Mouse (Mus musculus): ENCODE measurements around the gene Apol9a. TPM values are rescaled to one million over a fixed set of nuclear protein-coding genes. Genes with fewer than 3 reads are reported as not detected.

Gene Apol9a
- polyA plus RNA-seq, 1 experiment from 2014 or later: not detected

DNA sequence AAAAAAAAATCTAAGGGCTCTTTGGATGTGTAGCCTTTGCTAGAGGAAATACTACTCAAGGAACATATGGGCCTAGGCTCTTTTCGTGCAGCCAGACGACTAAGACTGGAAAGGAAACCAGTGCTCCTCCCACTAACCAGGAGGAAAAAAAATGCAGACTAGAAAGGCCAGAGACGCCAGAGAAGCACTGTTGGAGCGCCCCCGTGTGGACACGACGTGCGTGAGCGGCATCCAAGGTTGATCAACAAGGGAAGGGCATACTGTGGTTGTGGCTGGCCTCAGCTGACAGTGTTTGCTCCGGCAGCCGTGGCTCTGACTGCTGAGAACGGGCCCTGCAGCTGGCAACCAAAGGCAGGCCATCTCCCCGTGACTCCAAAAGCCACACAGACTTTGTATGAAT is 42.8 kb downstream of the Apol9a start:
- peak overlapping the region; percentile 9; the same call in 1 of the 2 replicates for H3K9ac ChIP-seq
- H3K4me1 ChIP-seq: peaks cover 38% of the 10 kb centered on the region
- under 1% methylated on average over 13 of the region's 13 CpGs for WGBS
- no peaks in the 10 kb centered on the region for H3K27me3 ChIP-seq
- H3K27ac ChIP-seq: peak overlapping the region; percentile 89
- peak; percentile 63; the same call in 1 of the 2 replicates for ATAC-seq (ENCODE audit: low FRiP score)
- H3K36me3 ChIP-seq: no peaks in the 10 kb centered on the region
- no peaks in the 10 kb centered on the region for H3K9me3 ChIP-seq (replicated peaks)
- peak overlapping the region; percentile 37 for H3K4me2 ChIP-seq (replicated peaks)
- no peak overlapping the region for H3K4me3 ChIP-seq

DNA sequence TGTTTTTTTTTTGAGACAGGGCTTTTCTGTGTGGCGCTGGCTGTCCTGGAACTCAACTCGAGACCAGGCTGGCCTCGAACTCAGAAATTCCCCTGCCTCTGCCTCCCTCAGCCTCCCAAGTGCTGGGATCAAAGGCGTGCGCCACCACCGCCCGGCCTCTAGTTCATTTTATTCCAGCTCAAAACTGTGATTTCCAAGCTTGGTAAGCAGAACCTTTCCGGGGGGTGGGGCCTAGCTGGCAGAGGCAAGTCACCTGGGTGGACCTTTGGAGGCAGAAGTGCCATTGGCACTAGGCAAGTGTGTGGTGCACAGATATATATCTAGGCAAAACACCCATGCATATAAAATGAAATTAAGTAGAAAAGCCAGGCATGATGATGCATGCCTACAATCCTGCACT is 43.4 kb downstream of the Apol9a start:
- Histone ChIP-seq H3K4me3 (no peak overlapping the region), H3K9ac (no peak overlapping the region), H3K4me1 (peaks cover 45% of the 10 kb centered on the region), H3K27ac (peak overlapping the region; percentile 89), H3K27me3 (no peaks in the 10 kb centered on the region), H3K9me3 (replicated peaks) (no peaks in the 10 kb centered on the region), H3K36me3 (no peaks in the 10 kb centered on the region), H3K4me2 (replicated peaks) (peak overlapping the region; percentile 56; the same call in 1 of the 2 replicates)
- ATAC-seq (ENCODE audit: low FRiP score): no peak
- 43% methylated on average over 8 of the region's 8 CpGs for WGBS

GRCm38 (mm10) chr15:77366706-77367484 is 44.0 kb downstream of the Apol9a start:
- Histone ChIP-seq H3K36me3 (no peaks in the 10 kb centered on the region), H3K9ac (peak overlapping the region; percentile 57), H3K27me3 (no peaks in the 10 kb centered on the region), H3K4me1 (peaks cover 45% of the 10 kb centered on the region), H3K4me2 (replicated peaks) (peak overlapping the region; percentile 56), H3K27ac (peak overlapping the region; percentile 89), H3K4me3 (peak overlapping the region; percentile 27), H3K9me3 (replicated peaks) (no peaks in the 10 kb centered on the region)
- 2% methylated on average over 26 of the region's 26 CpGs for WGBS
- peak; percentile 49 for ATAC-seq (ENCODE audit: low FRiP score)

DNA sequence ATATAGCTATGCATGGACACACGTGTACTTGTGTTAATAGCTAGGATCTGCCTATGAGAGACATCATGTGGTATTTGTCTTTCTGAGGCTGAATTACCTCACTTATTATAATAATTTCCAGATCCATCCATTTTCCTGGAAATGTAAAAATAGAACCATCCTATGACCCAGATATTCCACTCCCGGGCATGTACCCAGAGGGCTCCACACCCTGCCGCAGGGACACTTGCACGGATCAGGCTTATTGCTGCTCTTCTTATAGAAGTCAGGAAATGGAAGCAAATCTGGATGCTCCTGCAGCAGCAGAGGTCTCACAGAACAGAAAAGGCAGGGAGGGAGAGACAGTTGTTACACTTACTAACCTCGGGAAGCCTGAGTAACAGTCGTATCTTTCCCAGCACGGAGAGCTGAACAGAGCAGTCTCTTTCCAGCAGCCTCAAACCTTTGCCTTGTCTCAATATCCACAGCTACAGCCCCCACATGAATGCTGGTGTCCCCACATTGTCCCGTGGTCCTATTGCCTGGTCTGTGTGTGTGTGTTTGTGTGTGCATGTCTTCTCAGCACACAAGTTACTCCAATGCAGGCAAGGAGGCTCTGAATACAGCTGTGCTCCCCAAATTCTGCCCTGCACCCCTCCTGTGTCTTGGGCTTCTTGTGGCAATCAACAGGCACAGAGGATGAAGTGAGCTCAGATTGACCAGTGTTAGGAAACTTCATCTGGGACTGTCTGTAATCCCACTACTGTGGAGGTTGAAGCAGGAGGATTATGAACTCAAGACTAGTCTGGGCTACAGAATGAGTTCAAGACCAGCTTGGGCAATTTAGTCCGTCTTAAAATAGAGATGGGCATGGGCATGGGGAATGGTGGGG is 45.0 kb downstream of the Apol9a start:
- Histone ChIP-seq H3K4me3 (no peak overlapping the region), H3K9me3 (replicated peaks) (no peaks in the 10 kb centered on the region), H3K9ac (no peak overlapping the region; the same call in 1 of the 2 replicates), H3K27ac (peak overlapping the region; percentile 89), H3K36me3 (no peaks in the 10 kb centered on the region), H3K4me1 (peaks cover 48% of the 10 kb centered on the region), H3K27me3 (no peaks in the 10 kb centered on the region), H3K4me2 (replicated peaks) (peak overlapping the region; percentile 56)
- ATAC-seq (ENCODE audit: low FRiP score): no peak
- WGBS: 53% methylated on average over 9 of the region's 9 CpGs

DNA sequence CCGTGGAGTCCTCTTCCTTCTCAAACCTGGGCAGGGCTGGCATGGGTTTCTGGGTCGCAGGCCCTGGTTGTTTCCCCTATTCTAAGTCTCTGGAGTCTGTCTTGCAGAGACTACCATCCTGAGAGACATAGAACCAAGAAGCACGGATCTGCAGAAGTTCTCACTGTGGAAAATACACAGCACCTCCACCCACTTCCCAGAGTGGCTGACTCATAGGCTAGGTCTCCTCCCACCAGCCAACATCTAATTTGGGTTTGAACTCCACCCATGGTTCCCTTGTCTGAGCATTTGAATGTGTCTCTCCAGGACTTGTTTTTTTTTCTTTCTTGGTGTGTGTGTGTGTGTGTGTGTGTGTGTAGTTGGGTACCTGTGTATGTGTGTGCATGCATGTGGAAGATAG is 46.9 kb downstream of the Apol9a start:
- WGBS: 76% methylated on average over 3 of the region's 3 CpGs
- 0 out of 2 replicates have a peak overlapping the region, but pooled peaks have one; percentile 18 for H3K9ac ChIP-seq
- H3K4me1 ChIP-seq: peaks cover 55% of the 10 kb centered on the region

GRCm38 (mm10) chr15:77363578-77363977 is 47.4 kb downstream of the Apol9a start:
- Histone ChIP-seq H3K9me3 (replicated peaks) (no peaks in the 10 kb centered on the region), H3K27me3 (no peaks in the 10 kb centered on the region), H3K4me3 (no peak overlapping the region), H3K9ac (0 out of 2 replicates have a peak overlapping the region, but pooled peaks have one; percentile 18), H3K27ac (peak overlapping the region; percentile 84), H3K36me3 (no peaks in the 10 kb centered on the region), H3K4me2 (replicated peaks) (0 out of 2 replicates have a peak overlapping the region, but pooled peaks have one; percentile 3), H3K4me1 (peaks cover 53% of the 10 kb centered on the region)
- 19% methylated on average over 6 of the region's 6 CpGs for WGBS
- ATAC-seq (ENCODE audit: low FRiP score): no peak

More for the DNA sequence above, 46.9 kb downstream of the Apol9a start:
- H3K27me3 ChIP-seq: no peaks in the 10 kb centered on the region
- H3K4me2 ChIP-seq (replicated peaks): 0 out of 2 replicates have a peak overlapping the region, but pooled peaks have one; percentile 3
- no peak for ATAC-seq (ENCODE audit: low FRiP score)
- H3K9me3 ChIP-seq (replicated peaks): no peaks in the 10 kb centered on the region
- H3K4me3 ChIP-seq: no peak overlapping the region
- H3K36me3 ChIP-seq: no peaks in the 10 kb centered on the region
- peak overlapping the region; percentile 84 for H3K27ac ChIP-seq

GRCm38 (mm10) chr15:77362952-77363351 is 48.0 kb downstream of the Apol9a start:
- Histone ChIP-seq H3K4me1 (peaks cover 55% of the 10 kb centered on the region), H3K36me3 (no peaks in the 10 kb centered on the region), H3K27ac (peak overlapping the region; percentile 84), H3K27me3 (no peaks in the 10 kb centered on the region), H3K4me3 (no peak overlapping the region), H3K4me2 (replicated peaks) (no peak overlapping the region), H3K9ac (no peak overlapping the region), H3K9me3 (replicated peaks) (no peaks in the 10 kb centered on the region)
- WGBS: 30% methylated on average over 5 of the region's 5 CpGs
- ATAC-seq (ENCODE audit: low FRiP score): no peak

GRCm38 (mm10) chr15:77359905-77360304 is 51.0 kb downstream of the Apol9a start:
- 91% methylated on average over 8 of the region's 8 CpGs for WGBS
- ATAC-seq (ENCODE audit: low FRiP score): no peak
- no peak overlapping the region for H3K9ac ChIP-seq
- H3K36me3 ChIP-seq: no peaks in the 10 kb centered on the region
- no peak overlapping the region for H3K4me2 ChIP-seq (replicated peaks)
- no peaks in the 10 kb centered on the region for H3K9me3 ChIP-seq (replicated peaks)
- no peaks in the 10 kb centered on the region for H3K27me3 ChIP-seq
- peaks cover 56% of the 10 kb centered on the region for H3K4me1 ChIP-seq
- H3K27ac ChIP-seq: 0 out of 2 replicates have a peak overlapping the region, but pooled peaks have one; percentile 85
- H3K4me3 ChIP-seq: no peak overlapping the region

DNA sequence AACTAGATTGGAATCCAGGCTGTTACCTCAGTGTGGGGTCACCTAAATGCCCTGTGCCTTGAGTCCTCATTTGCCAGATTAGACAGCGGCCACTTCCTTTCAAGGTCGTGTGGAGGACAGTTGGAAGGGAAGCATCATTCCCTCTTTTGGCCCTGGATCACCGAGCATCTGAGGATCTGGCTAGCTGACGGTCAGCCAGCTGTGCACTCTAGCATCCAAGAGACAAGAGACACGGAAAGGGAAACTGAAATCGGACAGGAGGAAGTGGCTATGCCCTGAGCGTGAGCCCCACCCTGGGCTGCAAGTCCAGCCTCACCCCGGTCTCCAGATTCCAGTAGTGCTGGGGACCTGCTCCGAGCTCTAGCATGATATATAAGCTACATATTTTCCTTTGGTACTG is 51.4 kb downstream of the Apol9a start:
- 61% methylated on average over 9 of the region's 9 CpGs for WGBS
- H3K4me1 ChIP-seq: peaks cover 61% of the 10 kb centered on the region
- H3K9ac ChIP-seq: peak overlapping the region; percentile 66; the same call in 1 of the 2 replicates
- no peaks in the 10 kb centered on the region for H3K36me3 ChIP-seq
- no peak for ATAC-seq (ENCODE audit: low FRiP score)
- no peak overlapping the region for H3K4me3 ChIP-seq
- H3K27me3 ChIP-seq: no peaks in the 10 kb centered on the region
- H3K9me3 ChIP-seq (replicated peaks): no peaks in the 10 kb centered on the region
- peak overlapping the region; percentile 50 for H3K4me2 ChIP-seq (replicated peaks)
- H3K27ac ChIP-seq: peak overlapping the region; percentile 85

DNA sequence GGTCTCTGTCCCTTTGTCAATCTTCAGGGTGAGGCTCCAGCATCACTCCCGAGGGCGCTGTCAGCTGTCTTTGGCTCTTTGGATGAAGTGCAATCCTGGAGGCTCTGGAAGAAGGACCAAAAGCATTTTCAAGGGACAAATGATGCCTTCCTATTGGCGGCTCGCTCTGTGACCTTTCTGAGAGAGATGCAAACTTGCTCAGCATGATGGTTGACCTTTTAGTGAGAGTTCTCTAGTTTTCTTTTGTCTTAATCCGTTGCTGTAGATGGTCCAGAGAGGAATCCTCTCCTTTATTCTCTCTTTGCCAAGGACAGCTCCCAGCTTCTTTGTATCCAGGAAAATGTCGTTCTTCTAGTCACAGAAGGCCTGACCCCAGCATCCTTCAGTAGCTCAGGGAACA is 51.9 kb downstream of the Apol9a start:
- H3K9ac ChIP-seq: peak overlapping the region; percentile 66
- peak overlapping the region; percentile 22; the same call in 1 of the 2 replicates for H3K4me3 ChIP-seq
- no peaks in the 10 kb centered on the region for H3K36me3 ChIP-seq
- ATAC-seq (ENCODE audit: low FRiP score): no peak; the same call in 1 of the 2 replicates
- WGBS: 10% methylated on average over 6 of the region's 6 CpGs
- H3K4me1 ChIP-seq: peaks cover 61% of the 10 kb centered on the region
- H3K27ac ChIP-seq: peak overlapping the region; percentile 85
- no peaks in the 10 kb centered on the region for H3K27me3 ChIP-seq
- no peaks in the 10 kb centered on the region for H3K9me3 ChIP-seq (replicated peaks)
- peak overlapping the region; percentile 50 for H3K4me2 ChIP-seq (replicated peaks)

DNA sequence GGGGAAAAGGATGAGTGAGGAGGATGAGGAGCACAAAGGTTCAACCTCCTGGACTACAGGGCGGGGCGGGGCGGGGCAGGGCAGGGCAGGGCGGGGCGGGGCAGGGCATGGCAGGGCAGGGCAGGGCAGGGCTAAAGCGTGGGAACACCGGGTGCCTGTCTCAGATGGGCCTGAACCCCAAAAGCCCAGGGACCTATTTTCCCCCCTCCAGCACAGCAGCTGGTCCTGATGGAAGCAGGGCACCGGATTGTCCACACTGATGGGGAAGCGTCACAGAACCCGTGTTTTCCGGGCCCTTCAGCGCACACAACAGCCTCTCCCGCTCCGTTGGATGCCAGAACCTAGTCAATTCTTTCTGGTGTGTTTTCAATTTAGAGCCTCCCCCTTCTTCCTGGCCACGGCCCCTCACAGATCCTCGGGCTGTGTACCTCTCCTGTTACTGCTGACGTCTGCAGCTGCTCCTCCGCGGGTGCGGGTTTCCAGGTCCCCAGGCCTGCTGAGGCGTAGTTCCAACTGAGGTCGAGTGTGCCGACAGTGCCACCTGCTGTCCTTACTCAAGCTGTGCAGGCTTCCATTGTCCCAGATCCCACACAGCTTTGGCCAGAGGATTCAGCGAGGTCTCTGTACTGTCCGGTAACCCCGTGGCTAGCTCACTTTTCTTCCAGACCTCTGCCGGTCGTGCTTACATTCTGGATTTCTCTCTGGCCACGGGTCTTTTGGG is 52.5 kb downstream of the Apol9a start:
- H3K4me2 ChIP-seq (replicated peaks): peak overlapping the region; percentile 50
- 2% methylated on average over 25 of the region's 29 CpGs for WGBS
- peak overlapping the region; percentile 66 for H3K9ac ChIP-seq
- peaks cover 61% of the 10 kb centered on the region for H3K4me1 ChIP-seq
- H3K27ac ChIP-seq: peak overlapping the region; percentile 85
- no peaks in the 10 kb centered on the region for H3K36me3 ChIP-seq
- H3K9me3 ChIP-seq (replicated peaks): no peaks in the 10 kb centered on the region
- peak; percentile 78 for ATAC-seq (ENCODE audit: low FRiP score)
- H3K4me3 ChIP-seq: peak overlapping the region; percentile 23
- no peaks in the 10 kb centered on the region for H3K27me3 ChIP-seq
